Mouse (Mus musculus) hindbrain, embryonic 15.5 days (tissue): ENCODE results near the gene Pbrm1. TPM values are rescaled to one million over a fixed set of nuclear protein-coding genes. Genes with fewer than 3 reads are reported as not detected.

Source experiments
- ATAC-seq: fragments of 200-750 bp; cut with Nextera tagmentation; 2 replicates; pipeline ENCODE4 v1.8.0; 2017; ENCODE audit warnings: low read depth, moderate number of reproducible peaks, moderate TSS enrichment; ENCODE audit not compliant: low FRiP score
- H3K27ac ChIP-seq: fragments of 300-500 bp; sonication (generic); replicated peaks from 2 replicates; pipeline ENCODE4 v1.5.1; 2015; ENCODE audit warnings: mild to moderate bottlenecking, inconsistent platforms
- H3K27me3 ChIP-seq: fragments of 300-500 bp; sonication (generic); 2 replicates; pipeline ENCODE4 v1.6.1; 2015; ENCODE audit warnings: control low read depth, inconsistent platforms
- H3K36me3 ChIP-seq: fragments of 300-500 bp; sonication (generic); 2 replicates; pipeline ENCODE4 v1.6.1; 2015; ENCODE audit warnings: control low read depth, inconsistent platforms
- H3K4me1 ChIP-seq: fragments of 300-500 bp; sonication (generic); replicated peaks from 2 replicates; pipeline ENCODE4 v1.6.1; 2015; ENCODE audit warnings: control low read depth, inconsistent platforms
- H3K4me2 ChIP-seq: fragments of 300-500 bp; sonication (generic); 2 replicates; pipeline ENCODE4 v1.6.1; 2015; ENCODE audit warnings: moderate library complexity, mild to moderate bottlenecking, inconsistent platforms
- H3K4me3 ChIP-seq: fragments of 300-500 bp; sonication (generic); 2 replicates; pipeline ENCODE4 v1.5.1; 2015; ENCODE audit warnings: mild to moderate bottlenecking, inconsistent platforms
- H3K9ac ChIP-seq: fragments of 300-500 bp; sonication (generic); 2 replicates; pipeline ENCODE4 v1.6.1; 2015; ENCODE audit warnings: inconsistent platforms
- H3K9me3 ChIP-seq: fragments of 300-500 bp; sonication (generic); 2 replicates; pipeline ENCODE4 v1.6.1; 2016; ENCODE audit warnings: control low read depth, inconsistent platforms
- WGBS: fragments of 180-500 bp; shearing (Covaris S2); methylation state at CpG from one replicate; pipeline ENCODE4 v1.1.7; 2015; 5-methylcytosine and 5-hydroxymethylcytosine counted together
- polyA plus RNA-seq: library from polyadenylated mRNA; unstranded; fragments of >200 nt; fragmentation: Nextera tagmentation; extraction: Ambion mirVana; gene quantifications from 2 replicates; pipeline ENCODE4 v1.2.1, GENCODE M21; 2015

Pbrm1 gene
- polyA plus RNA-seq, 1 experiment from 2014 or later: 117 TPM

DNA sequence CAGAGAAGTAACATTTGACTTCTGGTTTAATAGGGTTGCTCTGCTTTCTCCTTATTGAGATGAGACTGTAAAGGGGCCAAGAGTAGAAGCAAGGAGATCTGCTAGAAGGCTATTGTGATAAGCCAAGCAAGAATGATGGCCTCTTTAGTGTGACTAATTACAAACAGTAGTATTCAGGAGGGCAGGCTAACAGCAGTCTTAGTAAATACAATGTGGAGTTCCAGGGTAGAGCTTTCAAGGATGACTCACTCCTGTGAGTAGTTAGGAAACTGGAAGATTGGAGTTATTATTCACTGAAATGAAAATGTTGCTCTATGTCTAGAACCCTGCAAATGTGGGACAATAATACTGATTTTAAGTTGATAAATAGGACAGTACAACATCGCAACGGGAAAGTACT, 69.6 kb downstream of the Pbrm1 start:
- no peak overlapping the region for H3K4me3 ChIP-seq
- peaks cover 68% of the 10 kb centered on the region for H3K36me3 ChIP-seq
- ATAC-seq: no peak
- 96% methylated on average over 2 of the region's 2 CpGs for WGBS
- no peaks in the 10 kb centered on the region for H3K4me1 ChIP-seq
- no peak overlapping the region for H3K9ac ChIP-seq
- no peaks in the 10 kb centered on the region for H3K27me3 ChIP-seq
- no peak overlapping the region for H3K27ac ChIP-seq
- no peaks in the 10 kb centered on the region for H3K9me3 ChIP-seq
- H3K4me2 ChIP-seq: no peak overlapping the region

- no peak overlapping the region for H3K27ac ChIP-seq
- ATAC-seq: no peak
- no peaks in the 10 kb centered on the region for H3K27me3 ChIP-seq
- H3K9ac ChIP-seq: no peak overlapping the region
- WGBS: 91% methylated on average over 1 of the region's 1 CpGs
- H3K4me2 ChIP-seq: no peak overlapping the region
- no peaks in the 10 kb centered on the region for H3K4me1 ChIP-seq
- H3K9me3 ChIP-seq: no peaks in the 10 kb centered on the region
- H3K4me3 ChIP-seq: no peak overlapping the region
- H3K36me3 ChIP-seq: peaks cover 63% of the 10 kb centered on the region
Measured at GRCm38 (mm10) chr14:31089918-31090317, 71.0 kb downstream of the Pbrm1 start.

DNA sequence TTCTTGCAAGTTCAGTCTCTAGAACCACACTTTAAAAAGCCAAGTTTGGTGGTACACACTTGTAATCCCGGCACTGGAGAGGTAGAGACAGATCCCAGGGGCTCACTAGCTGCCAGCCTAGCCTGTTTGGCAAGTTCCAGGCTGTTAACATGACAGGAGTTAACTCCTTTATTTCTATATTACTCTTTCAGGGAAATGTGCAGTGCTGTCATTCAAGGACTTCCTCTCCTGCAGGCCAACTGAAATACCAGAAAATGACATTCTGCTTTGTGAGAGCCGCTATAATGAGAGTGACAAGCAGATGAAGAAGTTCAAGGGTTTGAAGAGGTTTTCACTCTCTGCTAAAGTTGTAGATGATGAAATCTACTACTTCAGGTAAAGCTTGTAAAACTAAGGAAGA, 86.2 kb downstream of the Pbrm1 start:
- H3K9ac ChIP-seq: no peak overlapping the region
- H3K4me1 ChIP-seq: no peaks in the 10 kb centered on the region
- H3K4me2 ChIP-seq: no peak overlapping the region
- WGBS: 94% methylated on average over 2 of the region's 2 CpGs
- no peaks in the 10 kb centered on the region for H3K27me3 ChIP-seq
- peaks cover 54% of the 10 kb centered on the region for H3K36me3 ChIP-seq
- H3K4me3 ChIP-seq: no peak overlapping the region
- ATAC-seq: no peak
- no peaks in the 10 kb centered on the region for H3K9me3 ChIP-seq
- H3K27ac ChIP-seq: no peak overlapping the region

DNA sequence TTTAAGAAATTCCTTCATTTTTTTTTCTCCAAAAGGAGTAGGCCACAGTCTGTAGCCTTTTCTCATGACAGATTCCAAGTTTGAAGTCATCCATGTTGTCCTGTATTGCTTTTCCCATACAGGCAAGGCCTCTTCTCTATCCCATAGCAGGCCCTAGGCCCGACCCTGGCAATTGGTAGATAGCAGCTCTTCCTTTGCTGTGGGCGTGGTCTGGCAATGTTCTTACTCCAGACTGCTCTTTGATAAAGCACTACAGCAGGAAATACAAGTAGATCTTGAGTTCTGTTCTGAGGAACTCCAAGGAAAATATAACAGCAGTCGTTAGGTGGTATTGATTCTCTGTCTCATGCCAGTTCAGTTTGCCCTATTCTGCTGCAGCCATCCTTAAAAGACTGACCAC, 91.7 kb downstream of the Pbrm1 start:
- Histone ChIP-seq H3K4me1 (no peaks in the 10 kb centered on the region), H3K4me2 (no peak overlapping the region), H3K27ac (no peak overlapping the region), H3K36me3 (peaks cover 66% of the 10 kb centered on the region), H3K27me3 (no peaks in the 10 kb centered on the region), H3K9me3 (no peaks in the 10 kb centered on the region), H3K9ac (no peak overlapping the region), H3K4me3 (no peak overlapping the region)
- no peak for ATAC-seq
- WGBS: 83% methylated on average over 3 of the region's 3 CpGs

GRCm38 (mm10) chr14:31112187-31112586, 93.2 kb downstream of the Pbrm1 start:
- Histone ChIP-seq H3K4me3 (no peak overlapping the region), H3K36me3 (peaks cover 60% of the 10 kb centered on the region), H3K9ac (no peak overlapping the region), H3K27me3 (no peaks in the 10 kb centered on the region), H3K4me1 (no peaks in the 10 kb centered on the region), H3K4me2 (no peak overlapping the region), H3K27ac (no peak overlapping the region), H3K9me3 (no peaks in the 10 kb centered on the region)
- ATAC-seq: no peak
- WGBS: 89% methylated on average over 5 of the region's 5 CpGs

- no peak overlapping the region for H3K9ac ChIP-seq
- H3K4me2 ChIP-seq: no peak overlapping the region
- WGBS: 86% methylated on average over 3 of the region's 3 CpGs
- H3K36me3 ChIP-seq: peaks cover 60% of the 10 kb centered on the region
- no peak overlapping the region for H3K4me3 ChIP-seq
- H3K4me1 ChIP-seq: no peaks in the 10 kb centered on the region
- no peak overlapping the region for H3K27ac ChIP-seq
- no peaks in the 10 kb centered on the region for H3K27me3 ChIP-seq
- ATAC-seq: no peak
- H3K9me3 ChIP-seq: no peaks in the 10 kb centered on the region
Measured at GRCm38 (mm10) chr14:31114011-31114410, 95.1 kb downstream of the Pbrm1 start.

- no peak overlapping the region for H3K4me2 ChIP-seq
- H3K36me3 ChIP-seq: peaks cover 52% of the 10 kb centered on the region
- no peak overlapping the region for H3K4me3 ChIP-seq
- ATAC-seq: no peak
- H3K9ac ChIP-seq: no peak overlapping the region
- no peaks in the 10 kb centered on the region for H3K9me3 ChIP-seq
- no peaks in the 10 kb centered on the region for H3K27me3 ChIP-seq
- H3K27ac ChIP-seq: no peak overlapping the region
- H3K4me1 ChIP-seq: no peaks in the 10 kb centered on the region
- 80% methylated on average over 2 of the region's 2 CpGs for WGBS
Measured at GRCm38 (mm10) chr14:31115522-31115921, 96.6 kb downstream of the Pbrm1 start.

- Histone ChIP-seq H3K27ac (no peak overlapping the region), H3K9me3 (no peaks in the 10 kb centered on the region), H3K4me2 (no peak overlapping the region), H3K4me3 (no peak overlapping the region), H3K36me3 (peaks cover 13% of the 10 kb centered on the region; the same call in 1 of the 2 replicates), H3K9ac (no peak overlapping the region), H3K27me3 (no peaks in the 10 kb centered on the region), H3K4me1 (peaks cover 37% of the 10 kb centered on the region)
- ATAC-seq: no peak
- WGBS: 75% methylated on average over 9 of the region's 9 CpGs
Measured at GRCm38 (mm10) chr14:31125106-31126075, 106.5 kb downstream of the Pbrm1 start.

DNA sequence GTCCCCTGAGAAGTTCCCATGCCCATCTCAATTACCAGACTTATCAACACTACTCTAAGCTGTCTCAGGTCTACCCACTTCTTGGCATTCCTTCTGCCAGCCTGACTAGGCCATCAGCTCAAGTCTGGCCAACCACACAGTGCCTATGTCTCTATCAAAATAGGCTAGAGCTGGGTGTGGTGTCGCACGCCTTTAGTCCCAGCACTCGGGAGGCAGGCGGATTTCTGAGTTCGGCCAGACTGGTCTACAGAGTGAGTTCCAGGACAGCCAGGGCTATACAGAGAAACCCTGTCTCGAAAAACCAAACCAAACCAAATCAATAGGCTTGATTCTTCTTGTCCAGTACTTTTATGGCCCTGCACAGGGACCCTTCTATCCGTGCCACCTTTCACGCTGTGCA, 107.9 kb downstream of the Pbrm1 start:
- no peaks in the 10 kb centered on the region for H3K9me3 ChIP-seq
- H3K4me3 ChIP-seq: no peak overlapping the region
- 96% methylated on average over 8 of the region's 8 CpGs for WGBS
- H3K4me1 ChIP-seq: peaks cover 47% of the 10 kb centered on the region
- 0 out of 2 replicates have a peak, but pooled peaks cover 5% of the 10 kb centered on the region for H3K36me3 ChIP-seq
- H3K4me2 ChIP-seq: no peak overlapping the region
- no peak for ATAC-seq
- H3K9ac ChIP-seq: no peak overlapping the region
- no peak overlapping the region for H3K27ac ChIP-seq
- H3K27me3 ChIP-seq: no peaks in the 10 kb centered on the region

- peak overlapping the region; percentile 71 for H3K9ac ChIP-seq
- H3K9me3 ChIP-seq: no peaks in the 10 kb centered on the region
- H3K27ac ChIP-seq: peak overlapping the region; percentile 79
- peak overlapping the region; percentile 95 for H3K4me2 ChIP-seq
- H3K27me3 ChIP-seq: no peaks in the 10 kb centered on the region
- H3K4me1 ChIP-seq: peaks cover 62% of the 10 kb centered on the region
- no peak for ATAC-seq
- WGBS: 3% methylated on average over 23 of the region's 23 CpGs
- no peaks in the 10 kb centered on the region for H3K36me3 ChIP-seq
- peak overlapping the region; percentile 71 for H3K4me3 ChIP-seq
Measured at GRCm38 (mm10) chr14:31128101-31128825, 109.3 kb downstream of the Pbrm1 start.

DNA sequence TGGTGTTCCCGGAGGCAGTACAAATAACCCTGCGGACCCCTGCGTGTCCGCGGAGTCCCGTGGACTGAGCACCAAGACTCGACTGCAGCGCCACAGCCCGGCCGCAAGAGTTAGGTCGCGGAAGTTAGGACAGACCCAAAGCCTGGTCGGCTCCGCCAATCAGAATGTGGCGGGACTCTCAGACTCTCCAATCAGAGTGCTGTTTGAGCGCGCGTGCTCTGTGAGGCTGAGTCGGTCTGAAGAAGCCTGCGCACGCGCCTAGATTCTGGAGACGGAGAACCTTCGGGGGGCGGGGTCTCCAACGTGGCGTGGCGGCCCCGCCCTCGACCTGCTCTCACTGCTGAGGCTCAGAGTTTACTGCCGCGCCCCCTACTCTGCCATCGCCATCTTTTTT, 109.9 kb downstream of the Pbrm1 start, which contains the start of gene Smim4:
Gene Smim4, minus strand, starts transcription at position 131 of the 394 bp plus-strand sequence.
- H3K4me2 ChIP-seq: peak within 1 kb of the TSS; percentile 95
- no peaks in the 10 kb centered on the region for H3K9me3 ChIP-seq
- under 1% methylated on average over 33 of the region's 33 CpGs for WGBS
- peak within 1 kb of the TSS; percentile 71 for H3K4me3 ChIP-seq
- no peaks in the 10 kb centered on the region for H3K27me3 ChIP-seq
- H3K9ac ChIP-seq: peak within 1 kb of the TSS; percentile 71
- peak; percentile 96 for ATAC-seq
- H3K4me1 ChIP-seq: peaks cover 67% of the 10 kb centered on the region
- H3K36me3 ChIP-seq: no peaks in the 10 kb centered on the region
- H3K27ac ChIP-seq: peak within 1 kb of the TSS; percentile 87
